Mouse (Mus musculus) forebrain, embryonic 14.5 days (tissue): Measurements from ENCODE around the gene Atp6v1b1. TPM values are rescaled to one million over a fixed set of nuclear protein-coding genes. Genes with fewer than 3 reads are reported as not detected.

ENCODE experiments used
- ATAC-seq: fragments of 200-750 bp; cut with Nextera tagmentation; 2 replicates; pipeline ENCODE4 v1.8.0; 2017; ENCODE audit warnings: mild to moderate bottlenecking, moderate library complexity
- DNase-seq: peaks from one replicate; pipeline ENCODE4 v3.0.0-alpha.2; 2015; ENCODE audit warnings: low spot score
- H3K27ac ChIP-seq: fragments of 300-500 bp; sonication (generic); 2 replicates; pipeline ENCODE4 v1.5.1; 2014; ENCODE audit warnings: low read depth, mild to moderate bottlenecking, control low read depth, low read length, moderate library complexity
- H3K27me3 ChIP-seq: fragments of 300-500 bp; sonication (generic); replicated peaks from 2 replicates; pipeline ENCODE4 v1.6.1; 2014; ENCODE audit warnings: low read length, control low read depth, mixed read lengths; ENCODE audit not compliant: control insufficient read depth, insufficient read depth
- H3K36me3 ChIP-seq: fragments of 300-500 bp; sonication (generic); 2 replicates; pipeline ENCODE4 v1.6.1; 2014; ENCODE audit warnings: low read length, control low read depth; ENCODE audit not compliant: control insufficient read depth, insufficient read depth
- H3K4me1 ChIP-seq: fragments of 300-500 bp; sonication (generic); 2 replicates; pipeline ENCODE4 v1.6.1; 2014; ENCODE audit warnings: antibody characterized with exemption, low read length, control low read depth; ENCODE audit not compliant: control insufficient read depth, insufficient read depth
- H3K4me2 ChIP-seq: fragments of 300-500 bp; sonication (generic); 2 replicates; pipeline ENCODE4 v1.6.1; 2014; ENCODE audit warnings: mild to moderate bottlenecking, control low read depth, low read length
- H3K4me3 ChIP-seq: fragments of 300-500 bp; sonication (generic); 2 replicates; pipeline ENCODE4 v1.5.1; 2014; ENCODE audit warnings: low read depth, low read length, control low read depth
- H3K9ac ChIP-seq: fragments of 300-500 bp; sonication (generic); 2 replicates; pipeline ENCODE4 v1.6.1; 2014; ENCODE audit warnings: mild to moderate bottlenecking, low read length, control low read depth, moderate library complexity
- H3K9me3 ChIP-seq: fragments of 300-500 bp; sonication (generic); replicated peaks from 2 replicates; pipeline ENCODE4 v1.6.1; 2016; ENCODE audit warnings: low read length, control low read depth, mixed read lengths; ENCODE audit not compliant: control insufficient read depth
- WGBS: fragments of 180-500 bp; shearing (Covaris S2); extraction: QIAGEN DNeasy Blood & Tissue Kit; methylation state at CpG from one replicate; pipeline ENCODE4 v1.1.7; 2014; 5-methylcytosine and 5-hydroxymethylcytosine counted together
- polyA plus RNA-seq: library from polyadenylated mRNA; unstranded; fragments of >200 nt; fragmentation: Nextera tagmentation; extraction: Ambion mirVana; gene quantifications from 2 replicates; pipeline ENCODE4 v1.2.1, GENCODE M21; 2014

Gene Atp6v1b1
- polyA plus RNA-seq, 1 experiment from 2014 or later = not detected

DNA sequence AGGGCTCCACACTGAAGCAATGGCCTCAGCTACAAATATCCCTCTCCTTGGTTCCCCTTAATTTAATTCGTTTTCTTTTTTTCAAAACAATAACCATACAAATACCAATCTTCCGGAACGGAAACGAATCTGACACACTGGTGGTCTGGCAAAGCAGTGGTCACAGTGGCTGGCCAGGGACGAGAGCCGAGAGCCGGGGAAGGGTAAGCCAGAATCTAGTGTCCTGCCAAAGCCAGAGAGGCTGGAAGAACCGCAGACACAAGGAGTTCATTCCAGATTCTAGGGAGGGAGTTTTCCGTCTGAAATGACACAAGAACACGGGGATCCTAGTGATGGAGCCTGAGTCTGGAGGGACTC lies 39.1 kb upstream of the Atp6v1b1 start:
- no peak overlapping the region for H3K9ac ChIP-seq
- H3K4me1 ChIP-seq = no peaks in the 10 kb centered on the region
- peaks cover 88% of the 10 kb centered on the region for H3K27me3 ChIP-seq
- no peak overlapping the region for H3K4me2 ChIP-seq
- H3K27ac ChIP-seq = no peak overlapping the region
- ATAC-seq = no peak
- H3K4me3 ChIP-seq = no peak overlapping the region
- H3K36me3 ChIP-seq = no peaks in the 10 kb centered on the region
- under 1% methylated on average over 10 of the region's 10 CpGs for WGBS
- no peaks in the 10 kb centered on the region for H3K9me3 ChIP-seq
- DNase-seq = no peak

DNA sequence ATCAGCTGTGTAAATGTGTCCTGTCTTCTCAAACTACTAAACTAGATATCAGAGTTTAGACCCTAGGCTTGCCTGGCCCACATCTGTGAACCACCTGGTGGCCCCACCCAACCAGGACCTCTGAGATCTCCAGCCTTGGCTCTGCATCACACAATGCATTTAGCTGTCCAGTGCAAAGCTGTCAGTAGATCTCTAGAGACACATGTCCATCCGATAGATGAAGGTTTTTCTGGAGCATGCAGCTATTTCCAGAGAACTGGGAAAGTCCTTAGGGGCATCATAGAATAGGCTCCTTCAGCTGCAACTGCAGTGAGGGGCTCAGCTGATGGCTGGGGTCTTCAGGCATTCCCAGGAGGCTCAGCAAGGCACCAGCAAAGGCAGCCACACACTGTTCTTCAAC lies 38.5 kb upstream of the Atp6v1b1 start:
- ATAC-seq (no peak), DNase-seq (no peak)
- Histone ChIP-seq H3K4me3 (no peak overlapping the region), H3K27me3 (peaks cover 88% of the 10 kb centered on the region), H3K4me1 (no peaks in the 10 kb centered on the region), H3K36me3 (no peaks in the 10 kb centered on the region), H3K9me3 (no peaks in the 10 kb centered on the region), H3K9ac (no peak overlapping the region), H3K4me2 (no peak overlapping the region), H3K27ac (no peak overlapping the region)
- 0% methylated on average over 1 of the region's 1 CpGs for WGBS

DNA sequence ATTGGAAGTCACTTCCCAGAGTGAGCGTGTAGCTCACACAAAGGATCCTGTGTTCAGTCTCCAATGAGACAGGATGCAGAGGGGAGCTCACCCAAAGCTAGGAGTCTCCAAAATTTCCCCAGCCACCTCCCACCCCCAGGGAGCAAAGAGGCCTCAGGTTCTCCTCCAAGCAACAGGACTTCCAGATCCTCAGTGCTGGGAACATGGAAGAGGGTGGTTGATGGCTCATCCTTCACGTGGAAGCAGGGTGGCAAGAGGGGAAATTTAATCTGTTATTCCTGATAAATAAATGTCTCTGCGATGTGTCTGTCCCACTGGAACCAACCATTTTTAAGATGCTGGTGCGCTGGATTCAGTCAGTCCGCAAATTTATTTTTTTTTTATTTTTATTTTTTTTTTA lies 38.1 kb upstream of the Atp6v1b1 start:
- no peak overlapping the region for H3K4me3 ChIP-seq
- no peak for ATAC-seq
- H3K27ac ChIP-seq = no peak overlapping the region
- H3K27me3 ChIP-seq = peaks cover 88% of the 10 kb centered on the region
- no peak for DNase-seq
- H3K4me2 ChIP-seq = no peak overlapping the region
- no peaks in the 10 kb centered on the region for H3K4me1 ChIP-seq
- H3K9me3 ChIP-seq = no peaks in the 10 kb centered on the region
- no peaks in the 10 kb centered on the region for H3K36me3 ChIP-seq
- H3K9ac ChIP-seq = no peak overlapping the region
- WGBS = 14% methylated on average over 5 of the region's 5 CpGs

DNA sequence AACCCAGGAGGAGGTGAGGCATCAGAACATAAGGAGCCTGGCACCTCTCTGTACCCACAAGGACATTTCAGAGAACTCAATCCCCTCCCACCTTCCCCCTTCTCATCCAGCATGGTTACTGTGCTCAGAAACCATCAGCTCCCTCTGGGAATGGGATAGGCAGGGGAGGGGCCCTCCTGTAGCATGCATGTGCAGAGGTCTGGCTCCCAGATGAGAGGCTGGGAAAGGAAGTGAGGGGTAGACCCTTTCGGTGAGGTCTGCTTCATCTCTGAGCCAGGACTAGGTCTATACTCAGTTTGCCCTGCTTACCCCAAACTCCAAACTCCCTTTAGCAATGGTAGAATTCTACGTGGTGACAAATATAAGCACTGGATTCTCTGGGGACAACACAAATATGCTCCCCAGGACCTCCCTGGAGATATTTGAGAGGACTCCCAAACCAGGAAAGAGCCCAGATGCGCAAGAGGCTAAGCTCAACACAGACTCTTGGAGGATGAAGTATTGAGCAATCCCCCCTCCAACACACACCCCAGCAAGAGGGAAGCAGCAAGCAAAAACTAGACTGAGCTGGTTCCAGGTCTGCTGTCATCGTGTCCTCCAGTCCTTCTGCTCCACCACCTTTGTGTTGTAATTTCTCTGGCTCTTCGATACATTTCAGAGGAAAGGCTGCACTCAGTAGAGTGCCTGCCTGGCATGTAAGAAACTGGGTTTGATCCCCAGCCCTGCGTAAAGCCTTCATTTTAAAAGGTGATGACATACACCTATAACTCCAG lies 34.9 kb upstream of the Atp6v1b1 start:
- ATAC-seq (no peak), DNase-seq (no peak)
- Histone ChIP-seq H3K4me3 (no peak overlapping the region), H3K27me3 (peaks cover 96% of the 10 kb centered on the region), H3K9me3 (no peaks in the 10 kb centered on the region), H3K36me3 (no peaks in the 10 kb centered on the region), H3K4me2 (no peak overlapping the region), H3K4me1 (peaks cover 12% of the 10 kb centered on the region), H3K27ac (no peak overlapping the region), H3K9ac (no peak overlapping the region)
- WGBS = 4% methylated on average over 6 of the region's 6 CpGs

DNA sequence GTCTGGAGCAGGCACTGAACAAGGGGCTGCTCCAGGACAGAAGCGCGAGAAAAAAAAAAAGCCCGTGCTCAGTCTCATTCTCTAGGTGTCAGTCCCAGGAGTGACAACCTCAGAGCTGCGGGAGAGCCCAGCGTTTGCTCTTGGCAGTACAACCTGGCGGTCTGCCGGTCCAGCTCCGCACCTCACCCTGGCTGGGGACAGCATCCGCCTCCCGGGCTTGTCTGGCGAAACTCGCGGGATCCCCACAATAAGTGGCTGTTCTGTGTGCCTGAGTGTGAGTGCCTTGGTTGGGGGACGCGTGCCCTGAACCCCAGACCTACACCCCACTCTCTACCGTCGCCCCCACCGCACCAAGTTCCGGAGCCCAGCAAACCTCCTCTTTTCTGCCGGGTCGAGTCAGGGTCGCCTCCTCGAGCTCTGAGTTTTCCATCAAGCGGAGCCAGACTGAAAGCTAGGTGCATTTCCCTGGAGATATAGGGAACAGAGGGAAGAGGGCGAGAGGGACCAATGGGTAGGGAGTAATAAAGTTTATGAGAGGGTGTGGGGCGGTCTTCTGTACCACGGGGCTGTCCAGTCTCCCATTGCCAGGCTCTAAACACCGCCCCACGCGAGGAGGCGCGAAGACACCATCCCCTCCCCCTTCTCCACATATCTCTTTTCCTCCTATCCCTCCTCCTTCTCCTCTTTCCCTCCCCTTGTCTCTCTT lies 32.3 kb upstream of the Atp6v1b1 start:
- no peak overlapping the region for H3K9ac ChIP-seq
- 1% methylated on average over 32 of the region's 32 CpGs for WGBS

DNA sequence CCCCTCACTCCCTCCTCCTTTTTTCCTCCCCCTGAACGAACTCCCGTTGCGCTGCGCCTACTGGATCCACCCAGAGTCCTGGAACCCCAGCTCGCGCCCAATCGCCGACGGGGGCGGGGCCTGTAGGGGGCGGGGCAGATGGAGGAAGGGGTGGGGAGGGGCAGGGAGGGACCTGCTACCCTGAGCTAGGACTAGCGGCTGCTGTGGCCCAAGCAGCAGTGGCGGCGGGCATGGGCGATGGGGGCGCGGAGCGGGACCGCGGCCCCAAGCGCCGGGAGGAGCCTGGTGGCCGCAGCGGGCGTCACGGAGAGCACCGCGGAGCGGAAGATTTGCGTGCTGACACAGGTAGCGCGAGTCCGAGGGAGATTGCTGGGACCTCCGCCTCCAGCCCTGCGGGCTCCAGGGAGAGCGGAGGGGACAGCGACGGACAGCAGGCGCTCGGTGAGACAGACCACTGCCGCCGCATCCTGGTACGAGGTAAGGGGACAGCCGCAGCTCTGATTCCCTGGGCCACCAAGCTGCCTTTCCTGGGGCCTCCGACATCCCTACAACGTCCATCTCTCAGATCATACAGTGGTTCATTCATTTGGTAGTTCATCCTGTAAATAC lies 31.6 kb upstream of the Atp6v1b1 start, which contains the start of gene Vax2:
Gene Vax2 (plus strand): TSS at position 198 of the 609 bp plus-strand sequence.
- Histone ChIP-seq H3K4me1 (peaks cover 12% of the 10 kb centered on the region), H3K9ac (no peak within 1 kb of the TSS), H3K36me3 (no peaks in the 10 kb centered on the region), H3K4me2 (peak within 1 kb of the TSS; percentile 63), H3K27me3 (peaks cover 98% of the 10 kb centered on the region), H3K4me3 (peak within 1 kb of the TSS; percentile 36), H3K27ac (no peak within 1 kb of the TSS), H3K9me3 (no peaks in the 10 kb centered on the region)
- under 1% methylated on average over 37 of the region's 46 CpGs for WGBS
- ATAC-seq (peak; percentile 93), DNase-seq (peak; percentile 76)

More for the DNA sequence above, 32.3 kb upstream of the Atp6v1b1 start:
- peak overlapping the region; percentile 63 for H3K4me2 ChIP-seq
- H3K27ac ChIP-seq = no peak overlapping the region
- peaks cover 98% of the 10 kb centered on the region for H3K27me3 ChIP-seq
- H3K36me3 ChIP-seq = no peaks in the 10 kb centered on the region
- peak; percentile 58 for ATAC-seq
- H3K9me3 ChIP-seq = no peaks in the 10 kb centered on the region
- H3K4me3 ChIP-seq = peak overlapping the region; percentile 36
- peaks cover 12% of the 10 kb centered on the region for H3K4me1 ChIP-seq
- DNase-seq = no peak

DNA sequence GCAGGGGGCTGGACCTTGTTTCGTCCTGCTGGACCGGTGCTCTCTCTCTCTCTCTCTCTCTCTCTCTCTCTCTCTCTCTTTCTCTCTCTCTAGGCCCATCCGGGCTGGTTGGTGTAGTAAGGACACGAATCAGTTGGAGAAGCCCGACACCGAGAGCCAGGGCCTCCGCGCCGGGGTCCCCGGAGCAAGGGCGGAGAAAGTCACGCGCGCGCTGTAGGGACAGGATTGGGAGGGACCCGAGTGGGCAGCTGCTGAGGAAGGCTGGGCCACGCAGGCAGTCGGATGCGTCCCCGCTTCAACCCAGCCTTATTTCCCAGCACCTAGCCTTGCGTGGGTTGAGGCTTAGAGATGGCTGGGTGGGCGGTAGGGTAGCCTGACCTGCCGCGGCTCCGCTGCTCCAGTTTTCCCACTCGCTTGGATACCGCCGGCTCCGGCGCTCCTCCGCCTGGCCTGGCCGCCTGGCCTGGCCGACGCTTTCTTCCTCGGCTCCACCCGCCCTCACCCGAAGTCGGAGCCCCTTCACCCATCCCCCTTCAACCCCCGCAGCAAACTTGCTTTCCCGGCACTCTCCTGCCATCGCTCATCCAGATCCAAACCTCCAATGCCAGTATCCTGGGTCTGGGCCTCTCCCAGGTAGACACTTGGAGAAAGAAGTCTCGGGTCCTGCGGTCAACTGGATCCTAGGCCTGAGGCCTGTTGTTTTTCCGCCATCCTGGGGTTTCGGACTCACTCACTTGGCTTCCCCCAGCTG lies 30.9 kb upstream of the Atp6v1b1 start:
- H3K9me3 ChIP-seq = no peaks in the 10 kb centered on the region
- WGBS = 2% methylated on average over 45 of the region's 45 CpGs
- H3K27me3 ChIP-seq = peaks cover 98% of the 10 kb centered on the region
- peak overlapping the region; percentile 63 for H3K4me2 ChIP-seq
- ATAC-seq (no peak), DNase-seq (no peak)
- H3K36me3 ChIP-seq = no peaks in the 10 kb centered on the region
- peak overlapping the region; percentile 36 for H3K4me3 ChIP-seq
- no peak overlapping the region for H3K9ac ChIP-seq
- H3K27ac ChIP-seq = no peak overlapping the region
- H3K4me1 ChIP-seq = peaks cover 12% of the 10 kb centered on the region

DNA sequence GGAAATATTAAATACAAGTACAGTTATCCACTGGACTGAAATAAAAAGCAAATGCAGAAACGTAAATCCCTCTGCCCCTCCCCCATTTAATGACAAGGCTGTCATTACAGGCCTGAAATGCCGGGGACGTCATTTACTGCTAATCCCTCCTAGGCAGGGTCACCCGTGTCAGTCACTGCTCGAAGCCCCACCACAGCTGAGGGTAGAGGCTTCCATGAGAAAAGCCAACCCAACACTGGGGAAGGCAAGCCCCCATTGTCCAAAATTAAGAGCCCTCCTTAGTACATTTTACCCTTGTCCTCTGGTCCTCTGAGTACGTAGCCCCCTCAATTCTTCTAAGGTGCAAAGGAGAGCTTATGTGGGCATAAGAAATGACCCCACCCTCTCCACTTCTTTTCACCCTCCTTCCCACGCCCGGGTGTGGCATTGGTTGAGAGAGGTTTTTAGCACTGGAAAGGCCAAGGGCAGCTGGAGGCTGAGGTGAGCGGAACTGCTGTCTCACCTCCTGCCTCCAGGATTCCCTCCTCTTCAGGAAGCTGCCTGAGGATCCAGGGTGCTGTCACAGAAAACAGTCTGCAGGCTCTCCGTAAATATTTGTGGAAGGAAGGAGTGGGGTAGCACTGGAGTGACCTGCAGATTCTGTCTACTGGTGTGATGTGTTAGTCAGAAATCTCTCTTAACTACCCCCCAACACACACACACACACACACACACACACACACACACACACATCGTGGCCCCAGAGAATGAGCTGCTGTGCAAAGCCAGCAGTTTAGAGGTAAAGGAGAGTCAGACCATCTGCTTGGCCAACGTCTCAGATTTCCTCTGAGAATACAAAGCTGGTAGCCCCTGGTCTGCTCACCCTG lies 29.3 kb upstream of the Atp6v1b1 start:
- Histone ChIP-seq H3K9me3 (no peaks in the 10 kb centered on the region), H3K27me3 (peaks cover 99% of the 10 kb centered on the region), H3K4me2 (no peak overlapping the region), H3K27ac (no peak overlapping the region), H3K4me3 (no peak overlapping the region), H3K9ac (no peak overlapping the region), H3K36me3 (no peaks in the 10 kb centered on the region), H3K4me1 (peaks cover 12% of the 10 kb centered on the region)
- no peak for ATAC-seq
- no peak for DNase-seq
- WGBS = 4% methylated on average over 12 of the region's 12 CpGs
